Mouse (Mus musculus): ENCODE measurements around the gene Ero1lb. TPM values are rescaled to one million over a fixed set of nuclear protein-coding genes. Genes with fewer than 3 reads are reported as not detected.
"Not testable (repeated sequence)": the region's sequence is repeated elsewhere in the genome, so short reads cannot be mapped to it uniquely, and the experiment has no call there.

The Ero1lb gene
- total RNA-seq, 2 experiments from 2014 or later = 2.5 to 3.3 TPM

GRCm38 (mm10) chr13:12574979-12575536 is 9.4 kb downstream of the Ero1lb start:
- DNase-seq = peak; percentile 15 to 24

- no peak for DNase-seq
Observed at GRCm38 (mm10) chr13:12578145-12578544, 12.5 kb downstream of the Ero1lb start.

- DNase-seq = peak; percentile 43 to 82
Observed at GRCm38 (mm10) chr13:12589003-12589402, 23.3 kb downstream of the Ero1lb start.

GRCm38 (mm10) chr13:12597075-12597474 is 31.4 kb downstream of the Ero1lb start:
- peak in 1 of 2 experiments; percentile 4 for DNase-seq

- not testable (repeated sequence) for DNase-seq
Observed at GRCm38 (mm10) chr13:12610206-12610605, 44.5 kb downstream of the Ero1lb start.

GRCm38 (mm10) chr13:12614026-12614425 is 48.4 kb downstream of the Ero1lb start:
- not testable (repeated sequence) for DNase-seq

- DNase-seq = not testable (repeated sequence)
Observed at GRCm38 (mm10) chr13:12614591-12614990, 48.9 kb downstream of the Ero1lb start.

GRCm38 (mm10) chr13:12615014-12615413 is 49.3 kb downstream of the Ero1lb start:
- not testable (repeated sequence) for DNase-seq

- peak in 1 of 2 experiments; percentile 14 for DNase-seq
Observed at GRCm38 (mm10) chr13:12616489-12616888, 50.8 kb downstream of the Ero1lb start.

GRCm38 (mm10) chr13:12619808-12620207 is 54.1 kb downstream of the Ero1lb start:
- not testable (repeated sequence) for DNase-seq

GRCm38 (mm10) chr13:12626061-12626460 is 60.4 kb downstream of the Ero1lb start:
- DNase-seq = not testable (repeated sequence)

GRCm38 (mm10) chr13:12627746-12628145 is 62.1 kb downstream of the Ero1lb start:
- DNase-seq = not testable (repeated sequence)

- DNase-seq = not testable (repeated sequence)
Observed at GRCm38 (mm10) chr13:12628181-12628580, 62.5 kb downstream of the Ero1lb start.

GRCm38 (mm10) chr13:12630252-12630651 is 64.6 kb downstream of the Ero1lb start:
- not testable (repeated sequence) for DNase-seq

GRCm38 (mm10) chr13:12634941-12635588 is 69.4 kb downstream of the Ero1lb start:
- DNase-seq = not testable (repeated sequence)

GRCm38 (mm10) chr13:12642795-12643194 is 77.1 kb downstream of the Ero1lb start:
- DNase-seq = not testable (repeated sequence)

- peak in 1 of 2 experiments; percentile 36 for DNase-seq
Observed at GRCm38 (mm10) chr13:12646676-12647075, 81.0 kb downstream of the Ero1lb start.

- DNase-seq = peak; percentile 72 to 88
Observed at GRCm38 (mm10) chr13:12650020-12650876, 84.6 kb downstream of the Ero1lb start.

GRCm38 (mm10) chr13:12650877-12651176 is 85.2 kb downstream of the Ero1lb start:
- peak; percentile 68 to 76 for DNase-seq
